Mouse (Mus musculus): ENCODE data around the gene Fam118b. TPM values are rescaled to one million over a fixed set of nuclear protein-coding genes. Genes with fewer than 3 reads are reported as not detected.

Fam118b gene
- polyA plus RNA-seq (2012; rRNA removed; ENCODE audit: low replicate concordance), result 11.4 and 20.0 TPM in 2 replicates

DNA sequence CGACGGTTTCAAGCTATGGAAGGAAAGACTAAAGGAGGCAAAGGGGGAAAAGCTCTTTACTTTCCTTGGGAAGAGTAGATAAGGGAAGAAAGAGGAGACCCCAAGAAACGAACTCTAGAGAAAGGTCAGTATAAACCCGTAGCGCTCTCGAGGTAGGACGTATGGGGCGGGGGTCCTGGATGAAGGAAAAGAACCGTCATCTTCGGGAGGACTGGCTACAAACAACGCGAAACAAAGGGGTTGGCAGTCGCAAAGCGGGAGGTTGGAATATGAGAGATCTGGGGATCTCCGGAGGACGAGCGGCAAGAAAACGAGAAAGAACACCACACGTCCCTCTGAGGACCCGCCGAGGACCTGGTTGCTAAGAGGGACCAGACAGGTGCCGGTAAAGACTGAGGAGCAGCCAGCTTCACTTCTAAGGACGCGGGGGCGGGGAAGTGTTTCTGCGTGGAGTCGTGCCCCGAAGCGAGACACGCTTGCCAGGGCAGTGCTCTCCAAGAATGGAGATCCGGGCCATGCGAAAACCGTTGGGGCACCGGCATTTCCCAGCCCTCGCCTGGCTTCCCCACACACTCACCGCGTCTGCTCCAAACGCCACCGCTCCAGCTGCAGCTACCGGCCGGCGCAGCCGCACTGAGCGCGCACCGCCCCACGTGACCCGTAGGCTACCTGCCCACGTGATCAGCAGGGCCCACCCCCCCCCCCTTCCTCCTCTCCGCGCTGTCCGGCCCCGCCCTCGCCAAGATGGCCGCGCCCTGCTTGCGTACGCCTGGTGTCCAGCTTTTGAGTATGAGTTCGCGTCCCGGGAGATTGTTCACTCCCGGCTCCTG lies at the start of gene Fam118b, which contains the start of gene Rpusd4:
TSS of gene Fam118b (minus strand) at position 660 of the 830 bp plus-strand sequence.
TSS of gene Rpusd4 (plus strand) at position 720 of the 830 bp plus-strand sequence.

GRCm38 (mm10) chr9:35210542-35211474 lies 56.8 kb downstream of the Fam118b start, which contains the start of gene Foxred1:
Gene Foxred1, minus strand, starts transcription at chr9:35211055.

DNA sequence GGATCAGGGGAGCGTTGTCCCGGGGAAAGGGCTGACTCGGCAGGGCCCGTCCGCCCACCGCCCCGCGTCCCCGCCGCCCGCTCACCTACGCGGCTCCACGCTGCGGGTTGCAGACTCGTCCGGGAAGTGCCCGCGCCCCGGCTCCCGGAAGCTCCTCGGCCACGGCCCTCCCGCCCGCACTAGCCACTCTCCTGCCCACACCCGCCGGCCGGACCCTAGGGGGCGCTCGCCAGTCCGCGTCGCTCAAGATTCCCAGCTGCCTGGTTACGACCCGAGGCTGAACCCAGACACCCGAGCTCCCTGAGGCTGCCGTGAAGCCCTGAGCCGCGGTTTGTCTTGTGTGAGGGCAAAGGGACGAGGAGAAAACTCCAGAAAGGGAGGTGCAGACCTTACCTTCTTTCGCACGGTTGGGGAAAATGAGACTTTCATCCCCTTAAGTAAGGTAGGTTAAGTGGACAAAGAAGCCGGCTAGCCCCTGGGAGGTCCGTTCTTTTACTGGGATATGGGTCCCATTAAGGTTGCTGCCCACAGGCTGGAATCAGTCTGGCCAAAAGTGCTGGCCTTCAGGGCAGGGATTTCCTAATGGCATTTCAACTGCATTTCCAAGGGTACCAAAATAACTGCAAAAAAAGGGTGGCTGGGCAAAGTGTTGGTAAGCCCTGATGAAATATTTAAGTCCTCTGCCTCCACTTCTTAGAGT lies 67.7 kb downstream of the Fam118b start, which contains the start of the genes Srpr and Tirap:
TSS of gene Srpr (plus strand) at position 404 of the 700 bp plus-strand sequence.
TSS of gene Tirap (minus strand) at position 520 of the 700 bp plus-strand sequence.

DNA sequence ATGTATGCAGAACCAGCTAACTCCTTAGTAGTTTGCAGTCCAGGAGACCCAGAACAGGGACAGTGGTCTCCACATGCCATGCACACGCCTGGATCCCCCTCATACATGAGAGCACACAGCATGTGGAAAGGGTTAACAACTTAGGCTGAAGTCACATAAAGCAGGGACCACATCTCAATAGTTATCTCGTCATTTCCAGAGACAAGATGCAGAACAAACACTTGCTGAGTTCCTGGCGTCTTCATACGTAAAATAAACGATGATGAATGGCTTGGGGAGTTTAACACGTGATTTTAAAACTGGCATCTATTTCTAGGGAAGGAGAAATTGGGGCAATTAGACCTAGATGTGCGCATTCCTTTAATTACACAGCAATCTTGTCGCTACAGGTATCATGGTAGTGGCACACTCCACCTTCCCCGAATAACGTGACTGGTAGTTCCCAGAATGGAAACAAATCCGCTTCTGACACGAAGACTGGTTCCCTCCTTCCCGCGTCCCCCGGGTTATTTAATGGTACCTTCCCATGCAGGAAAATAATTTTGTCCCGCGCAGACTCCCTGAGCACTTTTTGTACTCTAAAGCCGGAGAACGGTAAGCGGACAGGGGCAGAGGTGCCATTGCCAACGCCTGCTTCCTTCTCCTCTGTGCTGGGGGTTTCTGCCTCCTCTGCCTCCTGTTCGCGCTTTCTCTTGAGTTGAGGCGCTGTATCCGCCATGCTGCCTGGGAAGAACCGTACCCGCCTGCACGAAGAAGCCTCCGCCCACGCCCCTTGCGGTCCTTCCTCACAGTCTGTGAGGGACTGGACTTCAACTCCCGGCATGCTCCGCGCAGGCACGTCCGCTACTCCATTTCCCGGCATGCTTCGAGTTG lies 92.1 kb downstream of the Fam118b start, which contains the start of gene Dcps:
TSS of gene Dcps (minus strand) at position 811 of the 873 bp plus-strand sequence.

Other genes with a start within 250 kb of the Fam118b start
- 9.3 and 17.3 TPM in 2 replicates for gene St3gal4, start 148.5 kb downstream of the Fam118b start, polyA plus RNA-seq (2012; rRNA removed; ENCODE audit: low replicate concordance)
- 26.2 and 36.2 TPM in 2 replicates for gene Dcps, start 91.7 kb downstream of the Fam118b start, polyA plus RNA-seq (2012; rRNA removed; ENCODE audit: low replicate concordance)
- 79.9 and 98.8 TPM in 2 replicates for gene Srpr, start 67.6 kb downstream of the Fam118b start, polyA plus RNA-seq (2012; rRNA removed; ENCODE audit: low replicate concordance)
- 13.1 and 19.6 TPM in 2 replicates for gene Tirap, start 67.5 kb downstream of the Fam118b start, polyA plus RNA-seq (2012; rRNA removed; ENCODE audit: low replicate concordance)
- gene Foxred1, start 56.8 kb downstream of the Fam118b start, polyA plus RNA-seq (2012; rRNA removed; ENCODE audit: low replicate concordance), result 41.3 and 54.6 TPM in 2 replicates
- 10.8 and 17.2 TPM in 2 replicates for gene Rpusd4, start 60 bp upstream of the Fam118b start, polyA plus RNA-seq (2012; rRNA removed; ENCODE audit: low replicate concordance)
- gene Cdon, start 153.3 kb upstream of the Fam118b start, polyA plus RNA-seq (2012; rRNA removed; ENCODE audit: low replicate concordance), result 12.7 and 25.7 TPM in 2 replicates